Mouse (Mus musculus) kidney, adult 18-20 months (tissue): ENCODE data around the gene Nod1.
"Not testable (repeated sequence)": the region's sequence is repeated elsewhere in the genome, so short reads cannot be mapped to it uniquely, and the experiment has no call there.

Experiments
- DNase-seq: peaks from one replicate; pipeline ENCODE4 v3.0.0; 2021

The Nod1 gene

GRCm38 (mm10) chr6:54975616-54976015, 3.2 kb upstream of the Nod1 start:
- DNase-seq: no peak

GRCm38 (mm10) chr6:54974501-54974900, 2.1 kb upstream of the Nod1 start:
- DNase-seq: no peak

GRCm38 (mm10) chr6:54972929-54973211, 458 bp upstream of the Nod1 start:
- DNase-seq: peak; percentile 40

- DNase-seq: peak; percentile 62
Observed at GRCm38 (mm10) chr6:54971731-54972110, 691 bp downstream of the Nod1 start.

GRCm38 (mm10) chr6:54970506-54970905, 1.9 kb downstream of the Nod1 start:
- no peak for DNase-seq

GRCm38 (mm10) chr6:54969801-54970200, 2.6 kb downstream of the Nod1 start:
- no peak for DNase-seq

- DNase-seq: no peak
Observed at GRCm38 (mm10) chr6:54967591-54967990, 4.8 kb downstream of the Nod1 start.

- no peak for DNase-seq
Observed at GRCm38 (mm10) chr6:54965234-54965633, 7.2 kb downstream of the Nod1 start.

- DNase-seq: no peak
Observed at GRCm38 (mm10) chr6:54964755-54965154, 7.7 kb downstream of the Nod1 start.

- DNase-seq: no peak
Observed at GRCm38 (mm10) chr6:54963599-54963998, 8.8 kb downstream of the Nod1 start.

- no peak for DNase-seq
Observed at GRCm38 (mm10) chr6:54957655-54958054, 14.8 kb downstream of the Nod1 start.

GRCm38 (mm10) chr6:54956425-54956824, 16.0 kb downstream of the Nod1 start:
- no peak for DNase-seq

GRCm38 (mm10) chr6:54955949-54956348, 16.5 kb downstream of the Nod1 start:
- DNase-seq: no peak

- no peak for DNase-seq
Observed at GRCm38 (mm10) chr6:54954659-54955414, 17.6 kb downstream of the Nod1 start.

- DNase-seq: not testable (repeated sequence)
Observed at GRCm38 (mm10) chr6:54953399-54953798, 19.0 kb downstream of the Nod1 start.

GRCm38 (mm10) chr6:54952542-54952941, 19.9 kb downstream of the Nod1 start:
- no peak for DNase-seq

GRCm38 (mm10) chr6:54948682-54949081, 23.7 kb downstream of the Nod1 start:
- DNase-seq: no peak

- no peak for DNase-seq
Observed at GRCm38 (mm10) chr6:54946241-54946953, 26.0 kb downstream of the Nod1 start.

GRCm38 (mm10) chr6:54944551-54944950, 27.9 kb downstream of the Nod1 start:
- no peak for DNase-seq

GRCm38 (mm10) chr6:54943753-54944152, 28.7 kb downstream of the Nod1 start:
- no peak for DNase-seq

GRCm38 (mm10) chr6:54943292-54943691, 29.1 kb downstream of the Nod1 start:
- DNase-seq: no peak

GRCm38 (mm10) chr6:54941149-54941548, 31.3 kb downstream of the Nod1 start:
- no peak for DNase-seq

- DNase-seq: no peak
Observed at GRCm38 (mm10) chr6:54940126-54940525, 32.3 kb downstream of the Nod1 start.

- peak; percentile 45 for DNase-seq
Observed at GRCm38 (mm10) chr6:54939631-54940030, 32.8 kb downstream of the Nod1 start.

- no peak for DNase-seq
Observed at GRCm38 (mm10) chr6:54936496-54936895, 35.9 kb downstream of the Nod1 start.
